In genomic region chr8:45780585-45780984, GRCm38 (mm10) we compare ENCODE assay signal across 8 mouse cellular contexts.
A peak's percentile ranks its signal among the peaks of the same experiment; 100 is the strongest.
DNase-seq lines count a peak whose midpoint lies in the region; TF ChIP-seq lines count a peak whose summit lies in the region.

No protein-coding gene starts in this region.

- peak; percentile 19; the same call in 1 of the 2 replicates for TF ChIP-seq CTCF in cerebellum, adult 2 months (IDR thresholded peaks at IDR 0.05; ENCODE audit: borderline replicate concordance, insufficient read depth, low read depth, low read length)

- H3K4me1 ChIP-seq in cerebellum, adult 2 months (ENCODE audit: control insufficient read depth, insufficient read depth, low read length) = no peaks in the 10 kb centered on the region

- TF ChIP-seq POLR2A in cerebellum, adult 2 months (IDR thresholded peaks at IDR 0.05; ENCODE audit: borderline replicate concordance, insufficient read depth, low read length) = no peak

- 51% methylated on average over 4 of the region's 4 CpGs for WGBS in cerebellum, adult 2 months

- DNase-seq in cerebellum, adult 2 months = peak in 1 of 2 experiments; percentile 29
- DNase-seq in cerebellum, postnatal 36 days = no peak
- DNase-seq in kidney, postnatal 14 days = peak; percentile 50
- no peak for DNase-seq in kidney, adult 18-20 months
- DNase-seq in B cell, adult 2 months = peak; percentile 20 to 21
- peak; percentile 42 for DNase-seq in hindlimb bud, embryonic 11.5 days (ENCODE audit: extremely low spot score, low read depth, low spot score)
- no peak for DNase-seq in right cerebral cortex, postnatal 10 days (ENCODE audit: low spot score in 2 of 2)
- DNase-seq in thymus, postnatal 25 days = no peak

- no peak overlapping the region for H3K4me3 ChIP-seq in cerebellum, adult 2 months (replicated peaks; ENCODE audit: insufficient read depth, low read depth, low read length)

- no peak overlapping the region for H3K27ac ChIP-seq in cerebellum, adult 2 months (ENCODE audit: insufficient read depth, low read length)

- H3K27me3 ChIP-seq in cerebellum, adult 2 months (ENCODE audit: control insufficient read depth, insufficient read depth, low read length) = no peaks in the 10 kb centered on the region

Comparison
In these comparisons a context has a peak if more than half of its experiments do, and no peak if none do; other contexts are left out.
1. DNase-seq: peak in kidney, postnatal 14 days (single experiment), B cell, adult 2 months (2 of 2) and hindlimb bud, embryonic 11.5 days (single experiment); none in cerebellum, postnatal 36 days (0 of 2), kidney, adult 18-20 months (single experiment), right cerebral cortex, postnatal 10 days (0 of 2) and thymus, postnatal 25 days (single experiment).